Mouse (Mus musculus) megakaryocyte, adult 5-6 weeks (primary cell): ENCODE data around the gene Olfr494. TPM values are rescaled to one million over a fixed set of nuclear protein-coding genes. Genes with fewer than 3 reads are reported as not detected.

Experiments
- ATAC-seq: 2 replicates; pipeline ENCODE4 v1.8.0; 2016; ENCODE audit warnings: mild to moderate bottlenecking, inconsistent platforms; ENCODE audit not compliant: poor library complexity, severe bottlenecking
- total RNA-seq, 2 experiments: library from RNA; stranded (forward) in 1 of 2; stranded (reverse) in 1 of 2; fragments of 153-499, 151-499 nt in 1 of 2; fragments of 221-1000, 200-1000 nt in 1 of 2; gene quantifications; 2 replicates each; pipeline versions ENCODE4 v1.2.3 to v1.2.4; 2015 to 2017

Olfr494 gene
- total RNA-seq (2015) (not detected in 2 replicates), total RNA-seq (2017) (not detected in 2 replicates)

GRCm38 (mm10) chr7:108365035-108365434, at the start of gene Olfr494:
Gene Olfr494 (plus strand): TSS chr7:108365335.
- ATAC-seq, result no peak

GRCm38 (mm10) chr7:108323574-108323973, 41.6 kb upstream of the Olfr494 start, which contains the start of gene Olfr492:
Gene Olfr492 (minus strand): TSS chr7:108323674.
- no peak for ATAC-seq

GRCm38 (mm10) chr7:108346879-108347278, 18.3 kb upstream of the Olfr494 start, which contains the start of gene Olfr493:
Gene Olfr493 (minus strand): TSS chr7:108346979.
- no peak for ATAC-seq

GRCm38 (mm10) chr7:108392867-108393266, 27.7 kb downstream of the Olfr494 start, which contains the start of gene Olfr495:
Gene Olfr495 (plus strand): TSS chr7:108393167.
- no peak for ATAC-seq

Other genes starting within 250 kb of the Olfr494 start
- not detected in 2 replicates for gene Olfr484, start 237.9 kb upstream of the Olfr494 start, total RNA-seq (2015)
- not detected in 2 replicates for gene Olfr484, start 237.9 kb upstream of the Olfr494 start, total RNA-seq (2017)
- gene Olfr485, start 205.5 kb upstream of the Olfr494 start, total RNA-seq (2015), result not detected in 2 replicates
- gene Olfr485, start 205.5 kb upstream of the Olfr494 start, total RNA-seq (2017), result not detected in 2 replicates
- gene Olfr486, start 192.6 kb upstream of the Olfr494 start, total RNA-seq (2015), result not detected in 2 replicates
- gene Olfr486, start 192.6 kb upstream of the Olfr494 start, total RNA-seq (2017), result not detected in 2 replicates
- gene Olfr487, start 150.7 kb upstream of the Olfr494 start, total RNA-seq (2015), result not detected in 2 replicates
- gene Olfr487, start 150.7 kb upstream of the Olfr494 start, total RNA-seq (2017), result not detected in 2 replicates
- gene Olfr488, start 107.0 kb upstream of the Olfr494 start, total RNA-seq (2015), result not detected in 2 replicates
- not detected in 2 replicates for gene Olfr488, start 107.0 kb upstream of the Olfr494 start, total RNA-seq (2017)
- gene Olfr490, start 76.4 kb upstream of the Olfr494 start, total RNA-seq (2015), result not detected in 2 replicates
- gene Olfr490, start 76.4 kb upstream of the Olfr494 start, total RNA-seq (2017), result not detected in 2 replicates
- gene Olfr491, start 51.9 kb upstream of the Olfr494 start, total RNA-seq (2015), result not detected in 2 replicates
- gene Olfr491, start 51.9 kb upstream of the Olfr494 start, total RNA-seq (2017), result not detected in 2 replicates
- gene Olfr492, start 41.7 kb upstream of the Olfr494 start, total RNA-seq (2015), result not detected in 2 replicates
- gene Olfr492, start 41.7 kb upstream of the Olfr494 start, total RNA-seq (2017), result not detected in 2 replicates
- gene Olfr493, start 18.4 kb upstream of the Olfr494 start, total RNA-seq (2015), result not detected in 2 replicates
- gene Olfr493, start 18.4 kb upstream of the Olfr494 start, total RNA-seq (2017), result not detected in 2 replicates
- not detected in 2 replicates for gene Olfr495, start 27.8 kb downstream of the Olfr494 start, total RNA-seq (2015)
- gene Olfr495, start 27.8 kb downstream of the Olfr494 start, total RNA-seq (2017), result not detected in 2 replicates
- not detected in 2 replicates for gene Olfr497, start 55.1 kb downstream of the Olfr494 start, total RNA-seq (2015)
- not detected in 2 replicates for gene Olfr497, start 55.1 kb downstream of the Olfr494 start, total RNA-seq (2017)
- gene Olfr498, start 100.0 kb downstream of the Olfr494 start, total RNA-seq (2015), result not detected in 2 replicates
- not detected in 2 replicates for gene Olfr498, start 100.0 kb downstream of the Olfr494 start, total RNA-seq (2017)
- not detected in 2 replicates for gene Olfr502, start 159.7 kb downstream of the Olfr494 start, total RNA-seq (2015)
- not detected in 2 replicates for gene Olfr502, start 159.7 kb downstream of the Olfr494 start, total RNA-seq (2017)
- gene Olfr503, start 179.2 kb downstream of the Olfr494 start, total RNA-seq (2015), result not detected in 2 replicates
- not detected in 2 replicates for gene Olfr503, start 179.2 kb downstream of the Olfr494 start, total RNA-seq (2017)
- gene Olfr504, start 200.5 kb downstream of the Olfr494 start, total RNA-seq (2015), result not detected in 2 replicates
- gene Olfr504, start 200.5 kb downstream of the Olfr494 start, total RNA-seq (2017), result not detected in 2 replicates
- gene Olfr506, start 245.5 kb downstream of the Olfr494 start, total RNA-seq (2015), result not detected in 2 replicates
- gene Olfr506, start 245.5 kb downstream of the Olfr494 start, total RNA-seq (2017), result not detected in 2 replicates